Mouse (Mus musculus) intestine, embryonic 16.5 days (tissue): ENCODE measurements around the gene BC029722. TPM values are rescaled to one million over a fixed set of nuclear protein-coding genes. Genes with fewer than 3 reads are reported as not detected.

Experiments
- ATAC-seq: fragments of 200-750 bp; cut with Nextera tagmentation; 2 replicates; pipeline ENCODE4 v1.8.0; 2017; ENCODE audit warnings: moderate TSS enrichment, moderate library complexity
- H3K27ac ChIP-seq: fragments of 300-500 bp; sonication (generic); 2 replicates; pipeline ENCODE4 v1.5.1; 2014; ENCODE audit warnings: mild to moderate bottlenecking, low read length
- H3K27me3 ChIP-seq: fragments of 300-500 bp; sonication (generic); replicated peaks from 2 replicates; pipeline ENCODE4 v1.6.1; 2014; ENCODE audit warnings: low read length, control low read depth, mixed read lengths; ENCODE audit not compliant: control insufficient read depth, insufficient read depth
- H3K36me3 ChIP-seq: fragments of 300-500 bp; sonication (generic); 2 replicates; pipeline ENCODE4 v1.6.1; 2014; ENCODE audit warnings: low read length, control low read depth; ENCODE audit not compliant: control insufficient read depth, insufficient read depth
- H3K4me1 ChIP-seq: fragments of 300-500 bp; sonication (generic); 2 replicates; pipeline ENCODE4 v1.6.1; 2014; ENCODE audit warnings: low read length, control low read depth, mixed read lengths; ENCODE audit not compliant: control insufficient read depth, insufficient read depth
- H3K4me2 ChIP-seq: fragments of 300-500 bp; sonication (generic); 2 replicates; pipeline ENCODE4 v1.6.1; 2014; ENCODE audit warnings: low read depth, low read length, control low read depth
- H3K4me3 ChIP-seq: fragments of 300-500 bp; sonication (generic); 2 replicates; pipeline ENCODE4 v1.5.1; 2014; ENCODE audit warnings: mild to moderate bottlenecking, low read length
- H3K9ac ChIP-seq: fragments of 300-500 bp; sonication (generic); 2 replicates; pipeline ENCODE4 v1.6.1; 2014; ENCODE audit warnings: low read depth, low read length
- H3K9me3 ChIP-seq: fragments of 300-500 bp; sonication (generic); 2 replicates; pipeline ENCODE4 v1.6.1; 2016; ENCODE audit warnings: low read length, control low read depth; ENCODE audit not compliant: control insufficient read depth
- WGBS: fragments of 180-500 bp; shearing (Covaris S2); extraction: QIAGEN DNeasy Blood & Tissue Kit; methylation state at CpG from one replicate; pipeline ENCODE4 v1.1.7; 2014; 5-methylcytosine and 5-hydroxymethylcytosine counted together
- polyA plus RNA-seq: library from polyadenylated mRNA; unstranded; fragments of >200 nt; fragmentation: Nextera tagmentation; extraction: Ambion mirVana; gene quantifications from 2 replicates; pipeline ENCODE4 v1.2.1, GENCODE M21; 2015

The BC029722 gene
- polyA plus RNA-seq, 1 experiment from 2014 or later = 27.4 TPM

DNA sequence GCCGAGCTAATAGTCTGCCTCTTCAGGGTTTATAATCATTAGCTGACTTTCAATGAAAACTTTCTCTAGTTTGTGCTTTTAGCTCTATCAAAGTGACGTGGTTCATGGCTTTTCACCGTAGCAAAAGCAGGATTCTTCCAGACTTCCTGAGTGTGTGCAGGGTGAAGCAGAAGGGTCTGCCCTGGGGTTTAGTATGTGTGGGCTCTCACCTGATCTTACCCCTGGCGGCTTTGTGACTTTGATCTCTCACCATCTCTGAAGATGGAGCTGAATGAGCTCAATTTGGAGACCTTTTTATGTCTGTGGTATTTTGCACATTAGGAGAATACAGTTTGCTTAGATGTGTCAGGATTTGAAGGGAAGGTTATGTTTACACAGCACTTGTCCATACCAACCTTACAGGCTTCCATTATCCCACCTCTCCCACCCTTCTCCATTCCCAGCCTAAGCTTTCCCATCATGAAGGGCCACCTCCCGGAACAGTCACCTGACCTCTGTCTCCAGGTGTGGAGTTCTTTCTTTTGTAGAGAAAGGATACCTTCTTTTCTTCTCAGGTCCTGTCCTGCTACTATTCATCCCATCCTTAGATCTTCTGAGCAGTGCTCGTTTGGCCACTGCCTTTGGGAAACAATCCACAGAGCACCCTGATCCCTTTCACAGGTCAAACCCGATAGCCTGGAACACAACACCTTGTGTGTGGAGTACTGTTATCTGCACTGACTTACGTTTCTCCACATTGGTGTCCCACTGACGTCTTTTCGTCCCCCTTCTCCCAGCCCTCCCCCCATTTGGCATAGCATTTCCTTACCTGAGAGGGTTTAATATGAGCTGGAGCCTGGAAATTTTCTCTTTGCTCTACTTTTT is 42.2 kb downstream of the BC029722 start:
- H3K9me3 ChIP-seq = no peaks in the 10 kb centered on the region
- no peak overlapping the region for H3K4me2 ChIP-seq
- no peak for ATAC-seq
- peaks cover 36% of the 10 kb centered on the region; the same call in 1 of the 2 replicates for H3K27me3 ChIP-seq
- WGBS = 59% methylated on average over 10 of the region's 10 CpGs
- H3K4me1 ChIP-seq = 0 out of 2 replicates have a peak, but pooled peaks cover 5% of the 10 kb centered on the region
- H3K9ac ChIP-seq = no peak overlapping the region
- no peak overlapping the region for H3K4me3 ChIP-seq
- H3K27ac ChIP-seq = no peak overlapping the region
- H3K36me3 ChIP-seq = no peaks in the 10 kb centered on the region

GRCm38 (mm10) chr2:155775685-155776263 is 43.5 kb downstream of the BC029722 start:
- H3K4me2 ChIP-seq = peak overlapping the region; percentile 97
- ATAC-seq = peak; percentile 85
- H3K27me3 ChIP-seq = peaks cover 36% of the 10 kb centered on the region; the same call in 1 of the 2 replicates
- peak overlapping the region; percentile 62 for H3K4me3 ChIP-seq
- H3K36me3 ChIP-seq = no peaks in the 10 kb centered on the region
- peak overlapping the region; percentile 14; the same call in 1 of the 2 replicates for H3K9ac ChIP-seq
- no peaks in the 10 kb centered on the region for H3K9me3 ChIP-seq
- no peak overlapping the region for H3K27ac ChIP-seq
- H3K4me1 ChIP-seq = 0 out of 2 replicates have a peak, but pooled peaks cover 5% of the 10 kb centered on the region
- 2% methylated on average over 43 of the region's 44 CpGs for WGBS

GRCm38 (mm10) chr2:155774927-155775684 is 44.1 kb downstream of the BC029722 start, which contains the start of gene Mmp24:
TSS of gene Mmp24 (plus strand) at chr2:155775342.
- ATAC-seq = peak; percentile 66

DNA sequence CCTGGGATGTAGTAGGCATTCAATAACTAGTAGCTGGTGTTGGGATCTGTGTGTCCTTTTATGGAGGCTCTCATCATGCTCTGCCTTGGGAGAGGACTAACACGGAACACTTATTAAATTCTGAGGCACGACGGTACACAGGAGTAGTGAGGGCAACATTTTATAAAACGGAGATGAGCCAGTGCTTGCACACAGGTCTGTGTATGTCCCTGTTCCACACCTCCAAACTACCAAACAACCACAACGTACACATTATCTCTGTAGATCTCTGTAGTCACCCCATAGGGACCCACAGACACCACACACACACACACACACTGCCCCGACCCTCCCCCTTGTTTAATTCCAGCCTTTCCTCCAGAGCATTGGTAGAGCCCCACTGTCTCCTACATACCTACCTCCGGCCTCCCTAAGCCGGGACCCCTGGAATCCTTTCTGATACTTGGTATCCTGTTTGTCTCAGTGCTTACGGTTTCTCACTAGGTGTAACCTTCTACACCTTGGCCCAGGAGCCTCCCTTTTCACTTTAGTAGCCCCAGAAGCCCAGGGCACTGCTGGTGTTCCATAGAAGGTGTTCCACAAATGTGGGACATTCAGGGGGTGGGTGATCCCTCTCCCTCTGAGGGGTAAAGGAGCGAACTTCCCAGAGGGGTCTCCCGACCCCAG is 44.8 kb downstream of the BC029722 start:
- Histone ChIP-seq H3K4me1 (0 out of 2 replicates have a peak, but pooled peaks cover 5% of the 10 kb centered on the region), H3K9me3 (no peaks in the 10 kb centered on the region), H3K27ac (no peak overlapping the region), H3K4me3 (no peak overlapping the region), H3K9ac (no peak overlapping the region), H3K36me3 (no peaks in the 10 kb centered on the region), H3K27me3 (peaks cover 36% of the 10 kb centered on the region; the same call in 1 of the 2 replicates), H3K4me2 (no peak overlapping the region)
- 51% methylated on average over 11 of the region's 11 CpGs for WGBS
- ATAC-seq = no peak

More at GRCm38 (mm10) chr2:155774927-155775684, 44.1 kb downstream of the BC029722 start, which contains the start of gene Mmp24:
- H3K27ac ChIP-seq = no peak within 1 kb of the TSS
- no peaks in the 10 kb centered on the region for H3K36me3 ChIP-seq
- peak within 1 kb of the TSS; percentile 14; the same call in 1 of the 2 replicates for H3K9ac ChIP-seq
- 0 out of 2 replicates have a peak, but pooled peaks cover 5% of the 10 kb centered on the region for H3K4me1 ChIP-seq
- peaks cover 36% of the 10 kb centered on the region; the same call in 1 of the 2 replicates for H3K27me3 ChIP-seq
- 2% methylated on average over 74 of the region's 100 CpGs for WGBS
- peak within 1 kb of the TSS; percentile 62 for H3K4me3 ChIP-seq
- no peaks in the 10 kb centered on the region for H3K9me3 ChIP-seq
- peak within 1 kb of the TSS; percentile 97 for H3K4me2 ChIP-seq

- ATAC-seq = no peak
- Histone ChIP-seq H3K36me3 (no peaks in the 10 kb centered on the region), H3K4me1 (0 out of 2 replicates have a peak, but pooled peaks cover 5% of the 10 kb centered on the region), H3K9ac (no peak overlapping the region), H3K4me2 (no peak overlapping the region), H3K27me3 (peaks cover 36% of the 10 kb centered on the region; the same call in 1 of the 2 replicates), H3K4me3 (no peak overlapping the region), H3K9me3 (no peaks in the 10 kb centered on the region), H3K27ac (no peak overlapping the region)
- 67% methylated on average over 4 of the region's 4 CpGs for WGBS
These were observed 45.6 kb downstream of the BC029722 start for GRCm38 (mm10) chr2:155773664-155774063.

Other genes starting within 250 kb of the BC029722 start
- gene Gss, start 226.6 kb downstream of the BC029722 start, polyA plus RNA-seq = 143 and 158 TPM in 2 replicates
- gene Myh7b, start 208.2 kb downstream of the BC029722 start, polyA plus RNA-seq = 0.77 and 1.3 TPM in 2 replicates
- gene Trpc4ap, start 127.0 kb downstream of the BC029722 start, polyA plus RNA-seq = 99.3 and 103 TPM in 2 replicates
- gene Edem2, start 90.0 kb downstream of the BC029722 start, polyA plus RNA-seq = 85.7 and 94.6 TPM in 2 replicates
- not detected in 2 replicates for gene Gm17581, start 83.6 kb downstream of the BC029722 start, polyA plus RNA-seq
- 20.4 and 20.8 TPM in 2 replicates for gene Procr, start 68.3 kb downstream of the BC029722 start, polyA plus RNA-seq
- 0.18 and 0.21 TPM in 2 replicates for gene Mmp24, start 44.1 kb downstream of the BC029722 start, polyA plus RNA-seq
- gene Eif6, start 7.5 kb upstream of the BC029722 start, polyA plus RNA-seq = 279 and 287 TPM in 2 replicates
- 0.33 and 0.35 TPM in 2 replicates for gene Fam83c, start 15.4 kb upstream of the BC029722 start, polyA plus RNA-seq
- gene Uqcc1, start 110.9 kb upstream of the BC029722 start, polyA plus RNA-seq = 84.5 and 92.8 TPM in 2 replicates
- gene Gm15557, start 121.3 kb upstream of the BC029722 start, polyA plus RNA-seq = 0.18 TPM in 1 of 2 replicates, not detected in the other
- 0.69 and 0.79 TPM in 2 replicates for gene Gdf5, start 125.9 kb upstream of the BC029722 start, polyA plus RNA-seq
- 11.1 and 12.7 TPM in 2 replicates for gene Cep250, start 137.0 kb upstream of the BC029722 start, polyA plus RNA-seq
- 1.7 and 1.9 TPM in 2 replicates for gene 6430550D23Rik, start 188.6 kb upstream of the BC029722 start, polyA plus RNA-seq
- 268 and 281 TPM in 2 replicates for gene Ergic3, start 188.6 kb upstream of the BC029722 start, polyA plus RNA-seq
- 0.05 and 0.06 TPM in 2 replicates for gene Fer1l4, start 233.5 kb upstream of the BC029722 start, polyA plus RNA-seq
- gene Spag4, start 245.7 kb upstream of the BC029722 start, polyA plus RNA-seq = 1.7 and 2.4 TPM in 2 replicates